Mouse (Mus musculus) limb, embryonic 10.5 days (tissue): ENCODE results near the gene Cplx3. TPM values are rescaled to one million over a fixed set of nuclear protein-coding genes. Genes with fewer than 3 reads are reported as not detected.

ENCODE experiments used
- DNase-seq: peaks from one replicate; pipeline ENCODE4 v3.0.0-alpha.2; 2017; ENCODE audit warnings: low spot score
- H3K27ac ChIP-seq: fragments of 300-500 bp; sonication (generic); 2 replicates; pipeline ENCODE4 v1.5.1; 2016; ENCODE audit warnings: mild to moderate bottlenecking
- H3K27me3 ChIP-seq: fragments of 300-500 bp; sonication (generic); 2 replicates; pipeline ENCODE4 v1.6.1; 2016; ENCODE audit warnings: low read depth, mild to moderate bottlenecking; ENCODE audit not compliant: poor library complexity, severe bottlenecking
- H3K36me3 ChIP-seq: fragments of 300-500 bp; sonication (generic); 2 replicates; pipeline ENCODE4 v1.6.1; 2016; ENCODE audit warnings: mild to moderate bottlenecking, moderate library complexity
- H3K4me1 ChIP-seq: fragments of 300-500 bp; sonication (generic); 2 replicates; pipeline ENCODE4 v1.6.1; 2016
- H3K4me3 ChIP-seq: fragments of 300-500 bp; sonication (generic); 2 replicates; pipeline ENCODE4 v1.5.1; 2016; ENCODE audit warnings: mild to moderate bottlenecking, moderate library complexity
- H3K9me3 ChIP-seq: fragments of 300-500 bp; sonication (generic); replicated peaks from 2 replicates; pipeline ENCODE4 v1.6.1; 2016; ENCODE audit warnings: mild to moderate bottlenecking
- WGBS: fragments of 180-500 bp; shearing (Covaris S2); methylation state at CpG from one replicate; pipeline ENCODE4 v1.1.7; 2016; 5-methylcytosine and 5-hydroxymethylcytosine counted together
- polyA plus RNA-seq: library from polyadenylated mRNA; unstranded; fragments of >200 nt; fragmentation: Nextera tagmentation; extraction: Ambion mirVana; gene quantifications from 2 replicates; pipeline ENCODE4 v1.2.1, GENCODE M21; 2016

Cplx3 gene
- polyA plus RNA-seq, 1 experiment from 2014 or later, result not detected

DNA sequence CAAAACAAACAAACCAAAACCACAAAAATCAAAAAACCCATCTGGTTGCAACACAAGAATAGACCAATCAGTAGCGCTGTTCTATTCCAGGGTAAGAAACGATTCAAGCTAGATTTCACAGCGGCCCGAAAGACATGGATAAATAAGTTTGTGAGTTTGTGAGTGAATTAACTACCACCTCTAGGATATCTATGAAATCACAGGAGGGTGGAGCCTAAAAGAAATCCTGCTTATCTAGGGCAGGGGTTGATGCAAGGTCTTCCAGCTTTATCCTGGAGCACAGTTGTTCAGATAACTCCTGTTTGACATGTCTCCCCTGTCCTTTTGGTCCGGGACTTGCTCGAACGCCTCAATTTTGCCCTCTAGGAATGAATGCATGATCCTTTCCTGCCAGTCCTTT lies 45.8 kb downstream of the Cplx3 start:
- 28% methylated on average over 7 of the region's 7 CpGs for WGBS
- Histone ChIP-seq H3K27me3 (no peaks in the 10 kb centered on the region), H3K27ac (peak overlapping the region; percentile 88), H3K4me3 (peak overlapping the region; percentile 77), H3K4me1 (peaks cover 22% of the 10 kb centered on the region), H3K9me3 (no peaks in the 10 kb centered on the region), H3K36me3 (no peaks in the 10 kb centered on the region)
- no peak for DNase-seq

GRCm38 (mm10) chr9:57559568-57559967 lies 46.5 kb downstream of the Cplx3 start:
- H3K9me3 ChIP-seq, result no peaks in the 10 kb centered on the region
- DNase-seq, result no peak
- H3K36me3 ChIP-seq, result no peaks in the 10 kb centered on the region
- H3K27ac ChIP-seq, result no peak overlapping the region
- H3K4me3 ChIP-seq, result no peak overlapping the region
- no peaks in the 10 kb centered on the region for H3K27me3 ChIP-seq
- WGBS, result 76% methylated on average over 2 of the region's 2 CpGs
- peaks cover 22% of the 10 kb centered on the region for H3K4me1 ChIP-seq

DNA sequence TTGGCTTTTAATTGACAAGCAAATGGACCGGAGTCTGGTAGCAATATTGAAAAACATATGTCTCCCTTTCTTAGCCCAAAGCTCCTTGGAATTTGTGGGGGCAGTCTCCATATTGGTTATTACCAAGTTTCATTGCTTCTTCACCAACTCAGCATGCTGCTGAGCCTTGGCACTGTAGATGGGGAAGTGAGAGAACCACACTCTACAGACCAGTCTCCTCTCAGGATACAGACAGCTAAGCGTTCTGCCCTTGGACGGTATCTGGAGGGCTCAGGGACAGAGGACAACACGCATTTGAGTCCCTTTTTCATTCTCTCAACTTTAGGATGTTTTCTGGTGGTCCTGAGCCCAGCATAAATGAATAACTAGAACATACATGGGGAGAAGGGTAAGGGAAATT lies 47.5 kb downstream of the Cplx3 start:
- 85% methylated on average over 4 of the region's 4 CpGs for WGBS
- no peaks in the 10 kb centered on the region for H3K27me3 ChIP-seq
- no peaks in the 10 kb centered on the region for H3K36me3 ChIP-seq
- no peak overlapping the region for H3K27ac ChIP-seq
- DNase-seq, result no peak
- no peak overlapping the region for H3K4me3 ChIP-seq
- H3K4me1 ChIP-seq, result peaks cover 22% of the 10 kb centered on the region
- H3K9me3 ChIP-seq, result no peaks in the 10 kb centered on the region

DNA sequence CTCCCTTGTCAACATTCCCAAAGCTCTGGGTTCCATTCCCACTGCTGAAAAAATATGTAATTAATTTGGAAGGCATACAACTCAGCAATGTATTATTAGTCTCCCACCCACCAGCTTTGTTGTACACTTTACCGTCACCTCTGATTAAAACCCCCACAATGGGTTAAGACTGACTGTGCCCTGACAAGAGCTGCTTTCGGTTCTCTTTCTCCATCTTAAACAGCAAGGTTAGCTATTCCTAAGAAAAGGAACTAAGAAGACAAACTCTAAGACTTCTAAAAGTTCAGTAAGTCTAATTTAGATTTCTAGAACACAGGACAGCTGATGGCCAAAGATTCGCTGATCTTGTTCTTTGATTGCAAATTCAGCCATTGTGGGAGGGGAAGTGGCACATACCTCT lies 48.9 kb downstream of the Cplx3 start:
- no peak for DNase-seq
- H3K27ac ChIP-seq, result no peak overlapping the region
- no peak overlapping the region for H3K4me3 ChIP-seq
- H3K27me3 ChIP-seq, result no peaks in the 10 kb centered on the region
- no peaks in the 10 kb centered on the region for H3K9me3 ChIP-seq
- H3K4me1 ChIP-seq, result peaks cover 23% of the 10 kb centered on the region
- no peaks in the 10 kb centered on the region for H3K36me3 ChIP-seq
- WGBS, result 80% methylated on average over 3 of the region's 3 CpGs

GRCm38 (mm10) chr9:57554753-57555152 lies 51.3 kb downstream of the Cplx3 start:
- H3K36me3 ChIP-seq, result peaks cover 9% of the 10 kb centered on the region
- WGBS, result 53% methylated on average over 3 of the region's 3 CpGs

GRCm38 (mm10) chr9:57553119-57553518 lies 53.0 kb downstream of the Cplx3 start:
- Histone ChIP-seq H3K27ac (0 out of 2 replicates have a peak overlapping the region, but pooled peaks have one; percentile 73), H3K36me3 (peaks cover 26% of the 10 kb centered on the region), H3K27me3 (no peaks in the 10 kb centered on the region), H3K4me1 (peaks cover 12% of the 10 kb centered on the region), H3K9me3 (no peaks in the 10 kb centered on the region), H3K4me3 (no peak overlapping the region)
- 75% methylated on average over 11 of the region's 11 CpGs for WGBS
- no peak for DNase-seq

More at GRCm38 (mm10) chr9:57554753-57555152, 51.3 kb downstream of the Cplx3 start:
- H3K4me3 ChIP-seq, result no peak overlapping the region
- H3K9me3 ChIP-seq, result no peaks in the 10 kb centered on the region
- no peak overlapping the region for H3K27ac ChIP-seq
- peaks cover 12% of the 10 kb centered on the region for H3K4me1 ChIP-seq
- H3K27me3 ChIP-seq, result no peaks in the 10 kb centered on the region
- DNase-seq, result no peak

DNA sequence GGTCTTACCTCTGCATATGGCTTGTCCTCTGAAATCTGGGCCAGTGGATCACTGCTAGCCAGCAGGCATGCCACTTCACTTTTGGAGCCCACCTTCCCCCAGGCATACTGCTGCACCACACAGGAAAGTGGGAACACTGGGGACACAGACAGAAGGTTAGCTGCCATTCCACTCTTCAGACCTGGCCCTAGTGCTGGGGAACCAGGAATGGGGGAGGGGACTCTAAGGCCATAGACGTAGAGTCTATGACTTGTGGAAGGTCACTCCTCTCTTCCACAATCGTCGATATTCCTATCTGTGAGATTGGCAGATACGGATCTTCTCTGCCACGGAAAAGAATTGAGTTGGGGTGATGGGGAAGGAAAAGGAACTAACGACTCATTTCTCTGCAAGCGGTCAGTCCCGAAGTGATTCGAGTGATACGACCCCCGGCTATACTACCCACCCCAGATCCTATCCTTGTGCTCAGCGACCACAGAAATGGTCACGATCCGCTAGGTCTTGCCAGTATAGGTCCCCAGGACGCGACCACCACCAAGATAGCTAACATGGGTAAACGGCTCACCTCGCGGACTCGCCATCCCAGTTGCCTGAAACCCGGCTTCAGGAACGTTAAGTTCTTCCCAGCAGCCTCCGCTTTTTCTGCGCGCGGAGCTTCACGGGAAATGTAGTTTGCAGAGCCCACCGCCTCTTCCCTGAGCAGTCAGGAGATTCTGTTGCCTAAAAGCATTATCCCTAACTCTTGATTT lies 53.8 kb downstream of the Cplx3 start, which contains the start of gene Mpi:
Mpi (minus strand) TSS at position 625 of the 749 bp plus-strand sequence.
- DNase-seq, result peak; percentile 74
- Histone ChIP-seq H3K27me3 (no peaks in the 10 kb centered on the region), H3K36me3 (peaks cover 34% of the 10 kb centered on the region), H3K9me3 (no peaks in the 10 kb centered on the region), H3K4me1 (peaks cover 12% of the 10 kb centered on the region), H3K27ac (peak within 1 kb of the TSS; percentile 73), H3K4me3 (peak within 1 kb of the TSS; percentile 61)
- under 1% methylated on average over 28 of the region's 28 CpGs for WGBS

GRCm38 (mm10) chr9:57550126-57550862 lies 55.8 kb downstream of the Cplx3 start:
- 91% methylated on average over 11 of the region's 11 CpGs for WGBS
- H3K4me1 ChIP-seq, result peaks cover 12% of the 10 kb centered on the region
- no peak overlapping the region for H3K27ac ChIP-seq
- no peaks in the 10 kb centered on the region for H3K9me3 ChIP-seq
- H3K36me3 ChIP-seq, result peaks cover 54% of the 10 kb centered on the region
- H3K4me3 ChIP-seq, result no peak overlapping the region
- no peaks in the 10 kb centered on the region for H3K27me3 ChIP-seq
- no peak for DNase-seq

Other genes with a start within 250 kb of the Cplx3 start
- 22.4 and 28.5 TPM in 2 replicates for gene Ppcdc, start 166.2 kb downstream of the Cplx3 start, polyA plus RNA-seq
- gene Scamp5, start 138.2 kb downstream of the Cplx3 start, polyA plus RNA-seq, result 4.3 and 4.5 TPM in 2 replicates
- 0.55 and 1.2 TPM in 2 replicates for gene Rpp25, start 102.3 kb downstream of the Cplx3 start, polyA plus RNA-seq
- 635 and 703 TPM in 2 replicates for gene Cox5a, start 85.0 kb downstream of the Cplx3 start, polyA plus RNA-seq
- 17.7 and 18.3 TPM in 2 replicates for gene Fam219b, start 68.8 kb downstream of the Cplx3 start, polyA plus RNA-seq
- gene Mpi, start 53.5 kb downstream of the Cplx3 start, polyA plus RNA-seq, result 60.0 and 61.3 TPM in 2 replicates
- gene Scamp2, start 45.3 kb downstream of the Cplx3 start, polyA plus RNA-seq, result 37.4 and 41.9 TPM in 2 replicates
- 10.1 and 12.0 TPM in 2 replicates for gene Ulk3, start 16.8 kb downstream of the Cplx3 start, polyA plus RNA-seq
- not detected in 2 replicates for gene Lman1l, start 14.5 kb upstream of the Cplx3 start, polyA plus RNA-seq
- gene Csk, start 47.4 kb upstream of the Cplx3 start, polyA plus RNA-seq, result 33.2 and 40.1 TPM in 2 replicates
- gene Cyp1a2, start 77.4 kb upstream of the Cplx3 start, polyA plus RNA-seq, result not detected in 2 replicates
- 0.11 TPM in 1 of 2 replicates, not detected in the other for gene Cyp1a1, start 81.6 kb upstream of the Cplx3 start, polyA plus RNA-seq
- 47.1 and 49.2 TPM in 2 replicates for gene Edc3, start 102.3 kb upstream of the Cplx3 start, polyA plus RNA-seq
- gene Clk3, start 159.6 kb upstream of the Cplx3 start, polyA plus RNA-seq, result 93.2 and 95.9 TPM in 2 replicates
- gene Arid3b, start 230.5 kb upstream of the Cplx3 start, polyA plus RNA-seq, result 56.8 and 62.9 TPM in 2 replicates